Mouse (Mus musculus) liver, embryonic 14.5 days (tissue): ENCODE results near the gene Calr4. TPM values are rescaled to one million over a fixed set of nuclear protein-coding genes. Genes with fewer than 3 reads are reported as not detected.

Experiments
- ATAC-seq: fragments of 200-750 bp; cut with Nextera tagmentation; 2 replicates; pipeline ENCODE4 v1.8.0; 2017; ENCODE audit warnings: moderate number of reproducible peaks, mild to moderate bottlenecking, moderate library complexity; ENCODE audit not compliant: insufficient read depth
- DNase-seq, 3 experiments: peaks; one replicate each; pipeline ENCODE4 v3.0.0-alpha.2; 2012 to 2013; ENCODE audit warnings: low read depth in 3 of 3, low spot score in 3 of 3
- H3K27ac ChIP-seq: fragments of 300-500 bp; sonication (generic); 2 replicates; pipeline ENCODE4 v1.5.1; 2014; ENCODE audit warnings: moderate library complexity, mild to moderate bottlenecking, control low read depth, inconsistent platforms
- H3K27me3 ChIP-seq: fragments of 300-500 bp; sonication (generic); 2 replicates; pipeline ENCODE4 v1.6.1; 2014; ENCODE audit warnings: mild to moderate bottlenecking, low read length, moderate library complexity; ENCODE audit not compliant: control insufficient read depth, insufficient read depth
- H3K36me3 ChIP-seq: fragments of 300-500 bp; sonication (generic); replicated peaks from 2 replicates; pipeline ENCODE4 v1.6.1; 2014; ENCODE audit warnings: low read depth; ENCODE audit not compliant: control insufficient read depth, insufficient read depth
- H3K4me1 ChIP-seq, 2 experiments: fragments of 200-500 bp in 1 of 2; fragments of 300-500 bp in 1 of 2; sonication (generic) in 1 of 2; replicated peaks; 2 replicates each; pipeline ENCODE4 v1.6.1; 2012 to 2014; ENCODE audit warnings: antibody characterized with exemption in 1 of 2, inconsistent platforms in 1 of 2, low read length in 1 of 2; ENCODE audit not compliant: control insufficient read depth in 2 of 2, insufficient read depth in 2 of 2
- H3K4me2 ChIP-seq: fragments of 300-500 bp; sonication (generic); 2 replicates; pipeline ENCODE4 v1.6.1; 2014; ENCODE audit warnings: low read depth, mild to moderate bottlenecking, control low read depth, moderate library complexity
- H3K4me3 ChIP-seq, 2 experiments: fragments of 200-500 bp in 1 of 2; fragments of 300-500 bp in 1 of 2; sonication (generic) in 1 of 2; 2 replicates each; pipeline ENCODE4 v1.5.1; 2012 to 2014; ENCODE audit warnings: low read depth in 2 of 2, low read length in 2 of 2, mild to moderate bottlenecking in 2 of 2, control low read depth in 1 of 2, inconsistent platforms in 1 of 2, moderate library complexity in 1 of 2; ENCODE audit not compliant: insufficient read depth in 1 of 2
- H3K9ac ChIP-seq: fragments of 300-500 bp; sonication (generic); replicated peaks from 2 replicates; pipeline ENCODE4 v1.6.1; 2014; ENCODE audit warnings: mild to moderate bottlenecking, control low read depth, moderate library complexity
- H3K9me3 ChIP-seq: fragments of 300-500 bp; sonication (generic); 2 replicates; pipeline ENCODE4 v1.6.1; 2016; ENCODE audit warnings: low read length, mixed read lengths; ENCODE audit not compliant: control insufficient read depth
- CTCF ChIP-seq: IDR thresholded peaks from 2 replicates; pipeline ENCODE4 v1.5.1; 2016; ENCODE audit warnings: antibody characterized with exemption, low read depth, control low read depth
- EP300 ChIP-seq: IDR thresholded peaks from 2 replicates; pipeline ENCODE4 v1.6.1; 2016; ENCODE audit warnings: antibody characterized with exemption, low read depth
- WGBS: fragments of 180-500 bp; shearing (Covaris S2); extraction: QIAGEN DNeasy Blood & Tissue Kit; methylation state at CpG from one replicate; pipeline ENCODE4 v1.1.7; 2014; ENCODE audit not compliant: insufficient replicate concordance; 5-methylcytosine and 5-hydroxymethylcytosine counted together
- polyA plus RNA-seq, 2 experiments: library from polyadenylated mRNA; depleted of rRNA in 1 of 2; stranded (reverse) in 1 of 2; unstranded in 1 of 2; fragments of >200 nt; fragmentation: Nextera tagmentation in 1 of 2; extraction: Ambion mirVana in 1 of 2; gene quantifications; 2 replicates each; pipeline versions ENCODE4 v1.2.1 to v1.2.3; 2012 to 2014

Gene Calr4
- polyA plus RNA-seq, 2 experiments: 0.03 TPM; not detected in 1

GRCm38 (mm10) chr4:109244506-109244905 lies 10.2 kb downstream of the Calr4 start:
- H3K4me3 ChIP-seq: no peak overlapping the region
- H3K9ac ChIP-seq: no peak overlapping the region
- no peak overlapping the region for H3K4me2 ChIP-seq
- no peaks in the 10 kb centered on the region for H3K36me3 ChIP-seq
- no peak for TF ChIP-seq EP300
- H3K4me1 ChIP-seq: no peaks in the 10 kb centered on the region
- DNase-seq (no peak), ATAC-seq (no peak)
- H3K9me3 ChIP-seq: no peaks in the 10 kb centered on the region
- no peaks in the 10 kb centered on the region for H3K27me3 ChIP-seq
- no peak overlapping the region for H3K27ac ChIP-seq
- WGBS: 63% methylated on average over 7 of the region's 7 CpGs

- Histone ChIP-seq H3K9me3 (no peaks in the 10 kb centered on the region), H3K36me3 (no peaks in the 10 kb centered on the region), H3K9ac (no peak overlapping the region), H3K27ac (no peak overlapping the region), H3K27me3 (no peaks in the 10 kb centered on the region), H3K4me1 (no peaks in the 10 kb centered on the region), H3K4me3 (no peak overlapping the region), H3K4me2 (no peak overlapping the region)
- ATAC-seq: no peak
- DNase-seq: no peak
- TF ChIP-seq CTCF (no peak), EP300 (no peak)
- 58% methylated on average over 6 of the region's 6 CpGs for WGBS
Observed at GRCm38 (mm10) chr4:109245016-109245620, 10.8 kb downstream of the Calr4 start.

GRCm38 (mm10) chr4:109251605-109252004 lies 17.3 kb downstream of the Calr4 start:
- Histone ChIP-seq H3K9me3 (no peaks in the 10 kb centered on the region), H3K27me3 (no peaks in the 10 kb centered on the region), H3K9ac (no peak overlapping the region), H3K4me3 (no peak overlapping the region), H3K36me3 (no peaks in the 10 kb centered on the region), H3K27ac (no peak overlapping the region), H3K4me1 (peaks cover 25 to 34% of the 10 kb centered on the region in 2 experiments), H3K4me2 (no peak overlapping the region)
- no peak for ATAC-seq
- TF ChIP-seq EP300 (no peak), CTCF (peak; percentile 88)
- 21% methylated on average over 3 of the region's 3 CpGs for WGBS
- DNase-seq: peak in 1 of 3 experiments; percentile 22

- Histone ChIP-seq H3K27me3 (no peaks in the 10 kb centered on the region), H3K9ac (no peak overlapping the region), H3K27ac (no peak overlapping the region), H3K4me3 (no peak overlapping the region), H3K4me1 (peaks cover 25 to 39% of the 10 kb centered on the region in 2 experiments), H3K4me2 (no peak overlapping the region), H3K9me3 (no peaks in the 10 kb centered on the region), H3K36me3 (no peaks in the 10 kb centered on the region)
- TF ChIP-seq CTCF: no peak
- TF ChIP-seq EP300: no peak
- no peak for ATAC-seq
- no peak for DNase-seq
- 64% methylated on average over 4 of the region's 4 CpGs for WGBS
Observed at GRCm38 (mm10) chr4:109252199-109252598, 17.9 kb downstream of the Calr4 start.

- H3K9me3 ChIP-seq: no peaks in the 10 kb centered on the region
- ATAC-seq: peak; percentile 26; the same call in 1 of the 2 replicates
- 14% methylated on average over 11 of the region's 11 CpGs for WGBS
- peaks cover 25 to 43% of the 10 kb centered on the region in 2 experiments for H3K4me1 ChIP-seq
- peak overlapping the region; percentile 66 for H3K27ac ChIP-seq
- no peaks in the 10 kb centered on the region for H3K27me3 ChIP-seq
- H3K9ac ChIP-seq: peak overlapping the region; percentile 43
- H3K4me2 ChIP-seq: peak overlapping the region; percentile 58
- DNase-seq: peak in 1 of 3 experiments; percentile 11
- H3K36me3 ChIP-seq: no peaks in the 10 kb centered on the region
- H3K4me3 ChIP-seq: 0 out of 4 replicates have a peak overlapping the region, but pooled peaks of 1 of the 2 experiments have one; percentile 1
- TF ChIP-seq EP300 (no peak), CTCF (no peak)
Observed at GRCm38 (mm10) chr4:109253664-109254151, 19.4 kb downstream of the Calr4 start.
